Mouse (Mus musculus): ENCODE measurements around the gene Cep85l. TPM values are rescaled to one million over a fixed set of nuclear protein-coding genes. Genes with fewer than 3 reads are reported as not detected.

Gene Cep85l
- total RNA-seq, 2 experiments from 2014 or later, result 45.6 to 62.4 TPM

DNA sequence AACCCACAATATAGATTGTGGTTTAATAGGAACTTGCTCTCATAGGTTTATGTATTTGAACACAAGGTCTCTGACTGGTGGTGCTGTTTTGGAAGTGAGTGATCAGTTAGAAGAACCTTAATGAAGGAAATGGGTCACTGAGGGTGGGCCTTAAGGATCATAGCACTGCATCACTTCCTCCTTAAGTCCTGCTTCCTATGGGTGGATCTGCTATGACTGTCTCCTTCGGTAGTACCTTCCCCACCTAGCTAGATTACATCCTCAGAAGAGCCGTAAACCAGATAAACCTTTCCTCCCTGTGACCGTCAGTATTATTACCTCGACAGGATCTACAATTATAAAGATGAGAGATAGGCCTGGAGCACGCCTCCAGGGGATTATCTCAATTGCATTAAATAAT lies 5.7 kb upstream of the Cep85l start:
- no peak for TF ChIP-seq CTCF (IDR thresholded peaks at IDR 0.05)
- Histone ChIP-seq H3K4me3 (no peak overlapping the region), H3K27ac (peak overlapping the region; percentile 89)
- no peak for DNase-seq
- intact Hi-C loops (cut with DNase I), result no loop called here

DNA sequence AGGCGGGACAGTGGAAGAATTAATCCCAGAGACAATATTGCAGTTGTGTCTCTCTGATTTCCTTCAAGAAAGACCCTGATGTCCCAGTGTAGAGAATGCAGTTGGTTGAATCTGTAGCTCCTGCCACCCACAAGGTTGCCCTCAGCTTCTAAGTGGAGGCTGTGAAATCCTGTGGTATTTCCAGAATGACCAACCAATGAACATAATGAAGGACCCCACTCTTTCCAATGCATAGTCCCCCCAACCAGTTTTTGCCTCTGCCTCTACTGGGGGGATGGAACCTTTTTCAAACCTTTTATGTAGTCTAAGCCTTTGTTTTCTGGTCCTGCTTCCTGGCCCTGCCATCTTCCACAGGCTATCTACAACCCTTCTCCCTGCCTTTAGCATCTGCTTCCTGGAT lies 5.1 kb upstream of the Cep85l start:
- no peak overlapping the region for H3K4me3 ChIP-seq
- no peak for DNase-seq
- H3K27ac ChIP-seq, result peak overlapping the region; percentile 89
- intact Hi-C loops (cut with DNase I), result no loop called here
- TF ChIP-seq CTCF (IDR thresholded peaks at IDR 0.05), result no peak

DNA sequence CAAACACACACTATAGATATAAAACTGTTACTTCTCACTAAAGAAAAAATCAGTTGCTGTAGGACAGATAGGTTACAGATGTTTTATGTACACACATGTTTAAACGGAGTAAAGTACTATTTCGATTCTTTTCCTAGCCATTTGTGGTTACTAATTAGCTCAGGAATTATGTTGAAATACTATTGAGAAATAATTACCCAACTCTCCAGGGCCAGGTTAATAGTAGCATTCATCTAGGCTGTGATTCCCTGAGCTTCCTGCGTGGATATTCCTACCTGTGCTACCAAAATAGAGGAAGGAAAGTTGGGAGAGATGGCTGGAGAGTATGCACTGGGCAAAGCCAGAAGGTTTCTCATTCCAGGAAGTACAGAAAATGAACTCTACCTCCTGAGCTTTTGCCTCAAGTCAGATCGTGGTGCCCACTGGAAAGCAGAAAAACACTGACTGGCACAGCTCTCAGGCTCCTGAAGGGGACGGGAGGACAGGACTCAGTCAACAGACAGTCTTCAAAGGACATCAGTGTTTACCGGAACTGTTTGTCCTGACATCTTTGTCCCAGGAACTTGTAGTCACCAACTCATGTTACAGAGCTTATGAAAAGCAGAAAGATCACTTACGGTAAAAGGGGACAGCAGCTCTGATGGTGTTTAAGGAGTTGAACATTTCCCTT lies 3.1 kb upstream of the Cep85l start:
- intact Hi-C loops (cut with DNase I), result no loop called here

DNA sequence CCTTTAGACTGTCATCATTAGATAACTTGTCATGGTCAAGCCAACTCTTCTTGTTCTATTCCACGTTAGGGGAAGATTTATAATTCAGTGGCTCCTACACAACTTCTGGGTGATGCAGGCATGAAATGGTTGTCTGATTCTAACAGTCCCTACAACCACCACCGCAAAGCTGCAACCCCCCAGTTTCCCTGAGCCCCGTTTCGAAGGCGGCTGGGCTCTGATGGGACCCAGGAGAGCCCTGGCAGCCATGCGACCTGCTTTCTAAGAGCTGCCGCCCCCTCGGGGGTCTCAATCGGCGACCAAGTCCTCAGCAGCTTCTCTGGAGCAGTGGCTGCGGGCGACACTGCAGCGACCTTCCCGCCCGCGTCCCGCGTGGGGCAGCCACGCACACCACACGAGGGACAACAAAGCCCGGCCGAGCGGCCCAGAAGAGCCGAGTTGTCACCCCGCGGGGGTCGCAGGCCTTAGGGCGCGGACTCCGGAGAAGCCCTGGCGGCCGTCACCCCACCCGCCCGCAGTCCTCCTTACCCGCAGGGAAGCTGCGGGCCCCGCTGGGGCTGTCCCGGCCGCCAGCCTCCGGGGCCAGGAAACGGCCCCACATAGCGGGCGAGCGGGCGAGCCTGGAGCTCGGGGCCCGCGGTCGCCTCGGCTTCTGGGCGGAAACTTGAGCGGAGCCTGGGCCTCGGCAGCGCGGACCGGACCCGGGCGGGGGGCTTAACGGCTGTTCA lies 602 bp downstream of the Cep85l start:
- DNase-seq, result no peak
- intact Hi-C loops (cut with DNase I), result loop anchor here (2.0 kb wide), 1 partner anchor 44 kb away; no protein-coding TSS in a partner anchor
- Histone ChIP-seq H3K4me3 (peak overlapping the region; percentile 85), H3K27ac (peak overlapping the region; percentile 100)
- peak; percentile 8; the same call in 1 of the 2 replicates for TF ChIP-seq CTCF (IDR thresholded peaks at IDR 0.05)

More for the DNA sequence above, 3.1 kb upstream of the Cep85l start:
- peak overlapping the region; percentile 11; the same call in 1 of the 2 replicates for H3K4me3 ChIP-seq
- no peak for TF ChIP-seq CTCF (IDR thresholded peaks at IDR 0.05)
- peak overlapping the region; percentile 89 for H3K27ac ChIP-seq
- peak; percentile 49 for DNase-seq

DNA sequence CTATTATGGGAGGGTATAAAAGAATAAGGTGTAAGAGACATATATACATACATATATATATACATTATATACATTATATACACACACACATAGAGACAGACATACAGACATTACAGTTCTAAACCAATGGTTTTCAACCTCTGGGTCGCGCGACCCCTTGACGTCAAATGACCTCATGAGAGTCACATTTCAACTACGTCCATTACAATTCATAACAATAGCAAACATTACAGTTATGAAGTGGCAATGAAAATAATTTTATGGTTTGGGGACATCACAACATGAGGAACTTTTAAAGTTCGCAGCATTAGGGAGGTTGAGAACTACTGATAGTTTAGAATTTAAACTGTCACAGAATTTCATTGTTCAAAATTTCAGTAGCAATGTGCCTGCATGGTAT lies 1.5 kb downstream of the Cep85l start:
- Histone ChIP-seq H3K27ac (peak overlapping the region; percentile 100), H3K4me3 (peak overlapping the region; percentile 85)
- DNase-seq, result no peak
- intact Hi-C loops (cut with DNase I), result loop anchor here (2.0 kb wide), 1 partner anchor 45 kb away; no protein-coding TSS in a partner anchor
- no peak for TF ChIP-seq CTCF (IDR thresholded peaks at IDR 0.05)

DNA sequence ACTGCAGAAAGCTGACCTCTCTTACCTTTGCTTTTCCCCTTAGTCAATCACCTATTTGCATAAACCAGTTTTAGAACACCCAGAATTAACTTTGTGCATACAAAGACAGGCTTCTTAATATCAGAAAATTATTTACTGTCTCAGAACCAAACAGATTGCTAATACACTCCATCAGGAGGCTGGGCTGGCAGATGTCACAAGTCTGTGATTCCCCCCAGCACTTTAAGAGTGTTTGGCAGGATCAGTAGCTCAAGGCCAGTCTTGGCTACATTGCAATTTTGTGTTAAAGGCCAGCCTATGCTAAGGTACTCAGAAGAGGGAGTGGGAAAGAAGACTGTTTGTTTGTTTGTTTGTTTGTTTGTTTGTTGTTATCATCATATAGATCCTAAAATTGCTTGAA lies 2.7 kb downstream of the Cep85l start:
- Histone ChIP-seq H3K4me3 (peak overlapping the region; percentile 85), H3K27ac (peak overlapping the region; percentile 100)
- intact Hi-C loops (cut with DNase I), result no loop called here
- DNase-seq, result no peak
- no peak for TF ChIP-seq CTCF (IDR thresholded peaks at IDR 0.05)

DNA sequence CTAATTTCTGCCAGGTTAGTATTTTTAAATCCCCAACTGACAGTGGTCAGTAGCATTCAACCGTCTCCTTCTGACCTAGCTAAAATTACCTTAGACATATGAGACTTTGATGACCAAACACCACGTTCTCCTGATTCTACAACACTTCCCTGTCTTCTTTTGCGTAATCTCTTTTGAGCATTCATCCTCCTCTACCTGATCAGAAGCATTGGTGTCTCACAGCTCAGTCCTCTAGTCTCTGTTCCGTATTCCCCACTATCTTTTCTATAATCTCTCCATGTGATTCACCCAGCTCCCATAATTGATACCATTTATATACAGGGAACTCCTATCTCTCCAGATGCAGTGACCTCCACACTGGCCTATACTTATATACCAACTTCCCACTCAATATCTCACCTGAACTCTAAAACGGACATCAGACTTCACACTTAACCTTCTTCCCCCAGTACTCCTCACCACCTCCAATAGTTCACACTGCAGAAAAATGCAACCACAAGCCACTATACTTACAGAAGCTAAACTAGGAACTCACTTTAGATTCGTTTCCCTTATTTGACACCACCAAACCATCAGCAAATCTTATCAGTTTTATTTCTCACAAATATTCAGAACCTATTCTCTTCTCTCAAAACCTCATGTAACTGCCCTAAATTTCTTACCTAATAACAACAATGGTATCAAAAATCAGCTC lies 5.7 kb downstream of the Cep85l start:
- intact Hi-C loops (cut with DNase I), result no loop called here
- no peak for DNase-seq
- Histone ChIP-seq H3K27ac (peak overlapping the region; percentile 16; the same call in 1 of the 2 replicates), H3K4me3 (no peak overlapping the region)
- no peak for TF ChIP-seq CTCF (IDR thresholded peaks at IDR 0.05)

DNA sequence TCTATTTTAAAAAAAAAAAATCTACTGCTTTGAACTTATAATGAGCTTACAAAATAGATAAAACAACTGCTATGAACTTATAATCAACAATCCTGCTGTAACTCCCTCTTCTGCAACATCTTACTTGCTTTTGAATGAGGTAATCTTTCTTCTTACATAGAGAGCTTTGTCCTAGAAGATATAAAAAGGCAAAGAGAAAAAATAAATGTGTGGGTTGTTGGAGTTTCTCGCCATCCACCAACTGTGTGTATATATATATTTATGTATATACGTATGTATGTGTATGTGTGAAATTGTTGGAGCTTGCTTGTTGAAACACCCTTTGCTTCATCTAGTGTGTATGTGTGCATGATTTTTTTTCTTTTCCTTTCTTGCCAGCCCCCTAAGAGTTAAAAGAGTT lies 12.5 kb downstream of the Cep85l start:
- Histone ChIP-seq H3K27ac (no peak overlapping the region), H3K4me3 (no peak overlapping the region)
- intact Hi-C loops (cut with DNase I), result no loop called here
- DNase-seq, result no peak
- no peak for TF ChIP-seq CTCF (IDR thresholded peaks at IDR 0.05)

DNA sequence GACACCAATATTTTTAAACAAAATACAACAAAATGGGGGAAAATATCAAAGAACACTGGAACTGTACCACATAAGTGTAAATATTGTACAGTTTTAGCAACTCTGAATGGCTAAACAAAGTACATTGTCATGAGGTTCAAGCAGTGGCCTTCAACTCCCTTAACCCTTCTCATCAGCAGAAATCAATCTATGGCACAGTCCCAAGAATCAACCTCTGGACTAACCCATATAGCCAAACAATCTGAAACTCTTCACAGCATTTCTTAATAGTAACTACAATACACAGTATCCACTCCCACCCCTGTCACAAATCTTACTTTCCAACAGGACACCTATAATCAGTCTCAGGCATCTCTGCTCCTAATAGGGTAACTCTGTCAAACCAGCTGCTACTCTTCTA lies 15.4 kb downstream of the Cep85l start:
- no peak overlapping the region for H3K27ac ChIP-seq
- no peak overlapping the region for H3K4me3 ChIP-seq
- no peak for TF ChIP-seq CTCF (IDR thresholded peaks at IDR 0.05)
- DNase-seq, result no peak
- intact Hi-C loops (cut with DNase I), result no loop called here

DNA sequence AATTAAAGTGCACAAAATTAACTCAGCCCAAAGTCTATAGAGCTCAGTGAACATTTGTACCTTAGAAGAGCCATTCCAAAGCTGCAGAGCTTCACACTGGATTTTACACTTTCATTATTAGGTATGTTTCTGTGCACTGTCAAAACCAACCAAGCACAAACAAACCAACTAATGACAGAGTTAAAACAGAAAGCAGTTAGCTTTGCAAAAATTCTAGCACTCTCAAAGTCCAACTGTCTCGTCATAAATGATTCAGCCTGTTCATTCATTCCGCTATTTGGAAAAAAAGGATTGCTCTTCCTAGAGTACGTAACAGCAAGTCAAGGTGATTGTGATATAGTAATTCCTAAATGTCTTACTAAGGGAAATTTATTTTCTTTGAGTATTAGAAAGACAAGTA lies 20.7 kb downstream of the Cep85l start:
- Histone ChIP-seq H3K27ac (0 out of 2 replicates have a peak overlapping the region, but pooled peaks have one; percentile 24), H3K4me3 (no peak overlapping the region; the same call in 1 of the 2 replicates)
- DNase-seq, result no peak
- intact Hi-C loops (cut with DNase I), result no loop called here
- TF ChIP-seq CTCF (IDR thresholded peaks at IDR 0.05), result no peak

DNA sequence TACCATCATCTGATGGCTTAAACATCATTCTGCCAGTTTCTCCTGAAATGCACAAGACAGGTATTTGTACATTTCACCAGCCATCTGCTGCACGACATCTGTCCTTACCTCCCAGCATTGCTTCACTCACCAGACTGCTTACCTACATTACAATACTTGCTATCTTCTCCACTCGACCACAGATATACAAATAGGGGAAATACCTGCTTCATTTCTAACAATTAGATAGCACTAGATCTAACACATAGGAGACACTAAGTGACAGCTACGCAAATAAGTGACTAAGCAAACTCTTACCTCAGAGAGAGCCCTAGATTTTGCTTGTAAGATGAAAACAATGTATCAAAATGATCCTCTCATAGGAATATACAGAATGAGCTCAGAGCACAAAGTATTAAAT lies 26.1 kb downstream of the Cep85l start:
- DNase-seq, result no peak
- Histone ChIP-seq H3K4me3 (no peak overlapping the region), H3K27ac (no peak overlapping the region; the same call in 1 of the 2 replicates)
- TF ChIP-seq CTCF (IDR thresholded peaks at IDR 0.05), result no peak
- intact Hi-C loops (cut with DNase I), result no loop called here

DNA sequence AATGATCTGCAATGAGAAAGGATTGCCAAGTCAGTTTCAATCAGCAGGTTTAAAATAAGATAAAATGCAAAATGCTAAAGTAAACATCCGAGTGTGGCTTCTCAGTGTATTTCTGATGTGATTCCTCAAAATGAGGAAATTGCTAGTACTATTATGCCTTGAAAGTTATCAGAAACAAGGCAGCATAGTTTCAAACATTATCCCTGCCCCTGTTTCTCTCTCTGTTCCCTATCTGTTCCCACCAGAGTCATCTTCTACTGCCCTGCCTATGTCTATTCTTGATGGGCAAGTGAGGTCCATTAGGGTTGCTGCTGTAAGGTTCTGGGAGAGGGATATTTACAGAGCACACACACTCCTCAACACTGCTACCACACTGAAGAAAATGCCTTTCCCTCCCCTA lies 30.5 kb downstream of the Cep85l start:
- no peak for DNase-seq
- H3K4me3 ChIP-seq, result no peak overlapping the region
- H3K27ac ChIP-seq, result peak overlapping the region; percentile 74
- intact Hi-C loops (cut with DNase I), result loop anchor here (5.0 to 10.0 kb wide), 2 partner anchors 178 to 246 kb away; partner anchors contain the start of gene Asf1a
- TF ChIP-seq CTCF (IDR thresholded peaks at IDR 0.05), result no peak
